Mouse (Mus musculus) cortical plate, adult 2 months (tissue): ENCODE results near the gene Nme3.

Source experiments
- CTCF ChIP-seq: fragments of 200-500 bp; IDR thresholded peaks from 2 replicates; pipeline ENCODE4 v1.5.1; 2011; ENCODE audit warnings: mild to moderate bottlenecking, control low read depth, low read length; ENCODE audit not compliant: insufficient read depth; ENCODE audit errors: extremely low read depth
- POLR2A ChIP-seq: fragments of 200-500 bp; IDR thresholded peaks from 2 replicates; pipeline ENCODE4 v1.6.1; 2011; ENCODE audit warnings: mild to moderate bottlenecking, low read length, control low read depth; ENCODE audit not compliant: insufficient read depth; ENCODE audit errors: extremely low read depth

- TF ChIP-seq CTCF: no peak
- no peak for TF ChIP-seq POLR2A
Measured at GRCm38 (mm10) chr17:24858967-24859366, 37.3 kb upstream of the Nme3 start.
